Comparison of ENCODE assay signal across 27 mouse cellular contexts in the genomic region with DNA sequence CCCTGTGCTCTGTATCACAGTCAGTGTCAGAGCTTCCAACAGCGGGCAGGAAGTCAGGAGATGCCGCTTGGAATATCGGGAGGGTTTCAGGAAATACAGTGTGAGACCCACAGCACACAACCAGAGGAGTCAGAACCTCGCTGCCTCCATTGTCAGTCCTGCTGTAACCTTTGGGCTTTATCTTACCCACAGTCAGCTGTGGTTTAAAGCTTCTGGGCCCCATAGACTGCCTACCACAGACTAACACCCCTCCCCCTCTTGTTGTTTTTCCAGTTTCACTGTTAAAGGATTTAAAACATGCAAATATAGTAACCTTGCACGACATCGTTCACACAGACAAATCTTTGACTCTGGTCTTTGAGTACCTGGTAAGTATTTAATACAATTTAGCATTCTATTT.
DNase-seq lines count a peak whose midpoint lies in the region; ATAC-seq lines count a peak whose summit lies in the region.
"Had no signal": no experiment of that assay in that cellular context is flagged by ENCODE, and none has a peak within 500 bp of the region (broad histone marks: within the 10 kb centered on the region; RNA-seq: fewer than 3 reads in every experiment).

No protein-coding gene starts in this region.

- H3K4me1 ChIP-seq in embryonic facial prominence, embryonic 14.5 days (ENCODE audit: control insufficient read depth, insufficient read depth, low read length) = no peaks in the 10 kb centered on the region
- no peaks in the 10 kb centered on the region for H3K4me1 ChIP-seq in embryonic facial prominence, embryonic 10.5 days
- H3K4me1 ChIP-seq: forebrain, embryonic 15.5 days; midbrain, embryonic 15.5 days; stomach, embryonic 15.5 days had no signal

- no peak for ATAC-seq in embryonic facial prominence, embryonic 14.5 days (ENCODE audit: low read depth)
- peak; percentile 73 for ATAC-seq in common myeloid progenitor, adult 5-6 weeks (replicated peaks; ENCODE audit: low read depth, poor library complexity, severe bottlenecking)
- ATAC-seq in monocyte, adult 5-6 weeks (replicated peaks; ENCODE audit: insufficient number of reproducible peaks, low FRiP score, low TSS enrichment, poor library complexity, severe bottlenecking) = 0 out of 2 replicates have a peak, but pooled peaks have one; percentile 40
- ATAC-seq: forebrain, embryonic 15.5 days; hindbrain, postnatal 0 days; midbrain, embryonic 15.5 days had no signal

- no peak overlapping the region for H3K27ac ChIP-seq in embryonic facial prominence, embryonic 14.5 days (replicated peaks; ENCODE audit: low read depth, low read length)
- H3K27ac ChIP-seq in embryonic facial prominence, embryonic 10.5 days (replicated peaks) = no peak overlapping the region
- H3K27ac ChIP-seq: forebrain, embryonic 15.5 days; heart, embryonic 13.5 days; hindbrain, postnatal 0 days; left cerebral cortex, adult 2 months; midbrain, embryonic 15.5 days; neural tube, embryonic 15.5 days; stomach, embryonic 15.5 days had no signal

- H3K4me3 ChIP-seq in embryonic facial prominence, embryonic 14.5 days (ENCODE audit: low read depth, low read length) = no peak overlapping the region
- no peak overlapping the region for H3K4me3 ChIP-seq in embryonic facial prominence, embryonic 10.5 days
- H3K4me3 ChIP-seq: forebrain, embryonic 15.5 days; heart, embryonic 13.5 days; left cerebral cortex, adult 2 months; midbrain, embryonic 15.5 days; myocyte; neural tube, embryonic 15.5 days; stomach, embryonic 15.5 days had no signal

- no peaks in the 10 kb centered on the region for H3K27me3 ChIP-seq in embryonic facial prominence, embryonic 14.5 days (replicated peaks; ENCODE audit: control insufficient read depth, insufficient read depth, low read length)
- H3K27me3 ChIP-seq in embryonic facial prominence, embryonic 10.5 days (replicated peaks; ENCODE audit: low read depth, poor library complexity, severe bottlenecking) = no peaks in the 10 kb centered on the region
- H3K27me3 ChIP-seq: forebrain, embryonic 15.5 days; heart, embryonic 13.5 days; midbrain, embryonic 15.5 days; neural tube, embryonic 15.5 days; stomach, embryonic 15.5 days had no signal

- no peak overlapping the region for H3K4me2 ChIP-seq in embryonic facial prominence, embryonic 14.5 days (ENCODE audit: low read depth, low read length)
- H3K4me2 ChIP-seq: forebrain, embryonic 15.5 days; heart, embryonic 13.5 days; midbrain, embryonic 15.5 days; neural tube, embryonic 15.5 days; stomach, embryonic 15.5 days had no signal

- WGBS in embryonic facial prominence, embryonic 14.5 days = 74% methylated on average over 6 of the region's 6 CpGs
- WGBS in embryonic facial prominence, embryonic 10.5 days = 83% methylated on average over 6 of the region's 6 CpGs

- peak; percentile 13 for DNase-seq in embryonic facial prominence, embryonic 14.5 days (ENCODE audit: low spot score)
- no peak for DNase-seq in embryonic facial prominence, embryonic 10.5 days (ENCODE audit: low spot score)
- peak; percentile 73 for DNase-seq in CD4-positive, CD25-positive, alpha-beta regulatory T cell, adult 2 months (ENCODE audit: low read depth, low spot score)
- DNase-seq in adrenal gland, adult 8-10 months = no peak
- no peak for DNase-seq in c-Kit-positive CD71-positive TER-119-positive erythroid progenitor cells, embryonic 14.5 days (ENCODE audit: low spot score)
- DNase-seq in adrenal gland, adult (ENCODE audit: inconsistent age in 2 of 2, low spot score in 1 of 2) = no peak
- DNase-seq: adrenal gland, postnatal 36 days; cerebellum, adult 11-12 months; cerebellum, postnatal 25 days; embryo, embryonic 11 days; gastrocnemius, postnatal 10 days; heart, adult 18-20 months; heart, postnatal 14 days; kidney, adult 11 months; kidney, postnatal 4 days; left cerebral cortex, postnatal 4 days; lung, adult 18-20 months had no signal

- no peak overlapping the region for H3K9ac ChIP-seq in embryonic facial prominence, embryonic 14.5 days (ENCODE audit: low read depth, low read length)
- H3K9ac ChIP-seq: forebrain, embryonic 15.5 days; heart, embryonic 13.5 days; midbrain, embryonic 15.5 days; neural tube, embryonic 15.5 days; stomach, embryonic 15.5 days had no signal

- no peaks in the 10 kb centered on the region for H3K9me3 ChIP-seq in embryonic facial prominence, embryonic 14.5 days (ENCODE audit: control insufficient read depth, low read length)
- H3K9me3 ChIP-seq in embryonic facial prominence, embryonic 10.5 days = no peaks in the 10 kb centered on the region
- H3K9me3 ChIP-seq: forebrain, embryonic 15.5 days; heart, embryonic 13.5 days; midbrain, embryonic 15.5 days; neural tube, embryonic 15.5 days; stomach, embryonic 15.5 days had no signal

- H3K36me3 ChIP-seq in embryonic facial prominence, embryonic 14.5 days (ENCODE audit: control insufficient read depth, insufficient read depth, low read length) = peaks cover 30% of the 10 kb centered on the region
- H3K36me3 ChIP-seq in embryonic facial prominence, embryonic 10.5 days (replicated peaks) = peaks cover 43% of the 10 kb centered on the region

Comparison
In these comparisons a context has a peak if more than half of its experiments do, and no peak if none do; other contexts are left out.
1. DNase-seq: peak in embryonic facial prominence, embryonic 14.5 days (single experiment) and CD4-positive, CD25-positive, alpha-beta regulatory T cell, adult 2 months (single experiment); none in embryonic facial prominence, embryonic 10.5 days (single experiment), adrenal gland, adult 8-10 months (single experiment), c-Kit-positive CD71-positive TER-119-positive erythroid progenitor cells, embryonic 14.5 days (single experiment) and adrenal gland, adult (0 of 2).